Mouse (Mus musculus) bone marrow, adult 2 months (tissue): ENCODE data around the gene Rab40c. TPM values are rescaled to one million over a fixed set of nuclear protein-coding genes. Genes with fewer than 3 reads are reported as not detected.
A peak's percentile ranks its signal among the peaks of the same experiment; 100 is the strongest.

Experiments used
- H3K27ac ChIP-seq: fragments of 200-500 bp; 2 replicates; pipeline ENCODE4 v1.5.1; 2012; ENCODE audit warnings: low read depth, mild to moderate bottlenecking, control low read depth, inconsistent platforms, low read length; ENCODE audit not compliant: control insufficient read depth, poor library complexity, insufficient read depth
- H3K4me1 ChIP-seq: fragments of 200-500 bp; 2 replicates; pipeline ENCODE4 v1.6.1; 2011; ENCODE audit warnings: low read length; ENCODE audit not compliant: control insufficient read depth, insufficient read depth
- H3K4me3 ChIP-seq: fragments of 200-500 bp; replicated peaks from 2 replicates; pipeline ENCODE3; 2011; ENCODE audit warnings: mild to moderate bottlenecking, low read depth, low read length, control low read depth; ENCODE audit not compliant: control insufficient read depth
- CTCF ChIP-seq: fragments of 200-500 bp; IDR thresholded peaks from 2 replicates; pipeline ENCODE4 v1.5.1; 2011; ENCODE audit warnings: low read length, control low read depth; ENCODE audit not compliant: control insufficient read depth, insufficient read depth
- POLR2A ChIP-seq: fragments of 200-500 bp; IDR thresholded peaks from 2 replicates; pipeline ENCODE4 v1.6.1; 2011; ENCODE audit warnings: low read depth, mild to moderate bottlenecking, control low read depth, low read length, borderline replicate concordance; ENCODE audit not compliant: control insufficient read depth
- WGBS: fragments of 180-500 bp; shearing (Covaris S2); methylation state at CpG from one replicate; pipeline ENCODE4 v1.1.7; 2018; 5-methylcytosine and 5-hydroxymethylcytosine counted together
- polyA plus RNA-seq: library from polyadenylated mRNA; stranded (reverse); fragments of >200 nt; gene quantifications from 2 replicates; pipeline ENCODE4 v1.2.4, GENCODE M21; 2011; ENCODE audit warnings: low replicate concordance; ENCODE audit not compliant: missing spikeins, insufficient read depth, insufficient read length

Gene Rab40c
- polyA plus RNA-seq, 1 experiment = 6.9 TPM

- Histone ChIP-seq H3K27ac (peak overlapping the region; percentile 89), H3K4me3 (peak overlapping the region; percentile 87), H3K4me1 (peaks cover 7% of the 10 kb centered on the region; the same call in 1 of the 2 replicates)
- no peak for TF ChIP-seq CTCF
- peak; percentile 82; the same call in 1 of the 2 replicates for TF ChIP-seq POLR2A
- WGBS = under 1% methylated on average over 77 of the region's 77 CpGs
Observed at GRCm38 (mm10) chr17:25832436-25833290, 86.9 kb downstream of the Rab40c start.

Other genes with a start within 250 kb of the Rab40c start
- 4.0 and 6.2 TPM in 2 replicates for gene Gng13, start 202.6 kb downstream of the Rab40c start, polyA plus RNA-seq
- gene Chtf18, start 192.3 kb downstream of the Rab40c start, polyA plus RNA-seq = 58.2 and 136 TPM in 2 replicates
- 3.6 and 8.6 TPM in 2 replicates for gene Rpusd1, start 192.1 kb downstream of the Rab40c start, polyA plus RNA-seq
- gene Mslnl, start 183.7 kb downstream of the Rab40c start, polyA plus RNA-seq = not detected in 2 replicates
- gene Msln, start 165.3 kb downstream of the Rab40c start, polyA plus RNA-seq = 1.7 TPM in 1 of 2 replicates, not detected in the other
- gene Narfl, start 146.0 kb downstream of the Rab40c start, polyA plus RNA-seq = 11.8 and 17.0 TPM in 2 replicates
- 26.2 and 45.8 TPM in 2 replicates for gene Haghl, start 134.1 kb downstream of the Rab40c start, polyA plus RNA-seq
- gene Ccdc78, start 133.1 kb downstream of the Rab40c start, polyA plus RNA-seq = not detected in 2 replicates
- 33.4 and 149 TPM in 2 replicates for gene Fam173a, start 126.8 kb downstream of the Rab40c start, polyA plus RNA-seq
- 4.6 TPM in 1 of 2 replicates, not detected in the other for gene AC134908.4, start 124.1 kb downstream of the Rab40c start, polyA plus RNA-seq
- gene Metrn, start 122.6 kb downstream of the Rab40c start, polyA plus RNA-seq = 38.6 and 74.8 TPM in 2 replicates
- gene Fbxl16, start 110.6 kb downstream of the Rab40c start, polyA plus RNA-seq = not detected in 2 replicates
- 6.8 and 17.0 TPM in 2 replicates for gene Wdr24, start 96.1 kb downstream of the Rab40c start, polyA plus RNA-seq
- 8.8 and 13.4 TPM in 2 replicates for gene Jmjd8, start 90.9 kb downstream of the Rab40c start, polyA plus RNA-seq
- gene Stub1, start 86.3 kb downstream of the Rab40c start, polyA plus RNA-seq = 125 and 140 TPM in 2 replicates
- gene Rhbdl1, start 82.4 kb downstream of the Rab40c start, polyA plus RNA-seq = 3.2 and 10.7 TPM in 2 replicates
- 6.7 TPM in 1 of 2 replicates, not detected in the other for gene Gm20683, start 78.0 kb downstream of the Rab40c start, polyA plus RNA-seq
- gene Rhot2, start 74.9 kb downstream of the Rab40c start, polyA plus RNA-seq = 33.5 and 50.5 TPM in 2 replicates
- 31.1 and 62.0 TPM in 2 replicates for gene Wdr90, start 58.2 kb downstream of the Rab40c start, polyA plus RNA-seq
- gene Mcrip2, start 51.0 kb downstream of the Rab40c start, polyA plus RNA-seq = 6.8 and 12.7 TPM in 2 replicates
- 25.6 and 30.0 TPM in 2 replicates for gene Mettl26, start 44.7 kb downstream of the Rab40c start, polyA plus RNA-seq
- gene Wfikkn1, start 38.9 kb downstream of the Rab40c start, polyA plus RNA-seq = 1.6 and 2.2 TPM in 2 replicates
- gene Pigq, start 25.2 kb upstream of the Rab40c start, polyA plus RNA-seq = 241 and 296 TPM in 2 replicates
- 3.8 and 6.8 TPM in 2 replicates for gene Nhlrc4, start 25.2 kb upstream of the Rab40c start, polyA plus RNA-seq
- not detected in 2 replicates for gene A930017K11Rik, start 32.8 kb upstream of the Rab40c start, polyA plus RNA-seq
- gene Capn15, start 66.1 kb upstream of the Rab40c start, polyA plus RNA-seq = 11.7 and 18.2 TPM in 2 replicates
- 1.2 and 4.7 TPM in 2 replicates for gene Rab11fip3, start 149.8 kb upstream of the Rab40c start, polyA plus RNA-seq
- 3.5 and 5.6 TPM in 2 replicates for gene Decr2, start 170.6 kb upstream of the Rab40c start, polyA plus RNA-seq
- gene Nme4, start 175.9 kb upstream of the Rab40c start, polyA plus RNA-seq = 9.0 and 20.4 TPM in 2 replicates
- gene Tmem8, start 193.6 kb upstream of the Rab40c start, polyA plus RNA-seq = 24.1 and 27.3 TPM in 2 replicates
- gene Mrpl28, start 203.8 kb upstream of the Rab40c start, polyA plus RNA-seq = 60.2 and 70.6 TPM in 2 replicates
- gene Axin1, start 219.0 kb upstream of the Rab40c start, polyA plus RNA-seq = 21.7 and 23.1 TPM in 2 replicates